Mouse (Mus musculus) neural tube, embryonic 15.5 days (tissue): ENCODE data around the gene Fbxw5. TPM values are rescaled to one million over a fixed set of nuclear protein-coding genes. Genes with fewer than 3 reads are reported as not detected.

Experiments
- ATAC-seq: fragments of 200-750 bp; cut with Nextera tagmentation; 2 replicates; pipeline ENCODE4 v1.8.0; 2017; ENCODE audit warnings: mild to moderate bottlenecking, moderate TSS enrichment, moderate library complexity; ENCODE audit not compliant: low FRiP score
- H3K27ac ChIP-seq: fragments of 300-500 bp; sonication (generic); replicated peaks from 2 replicates; pipeline ENCODE4 v1.5.1; 2015; ENCODE audit warnings: mild to moderate bottlenecking, inconsistent platforms
- H3K27me3 ChIP-seq: fragments of 300-500 bp; sonication (generic); replicated peaks from 2 replicates; pipeline ENCODE4 v1.6.1; 2015; ENCODE audit warnings: inconsistent platforms
- H3K36me3 ChIP-seq: fragments of 300-500 bp; sonication (generic); 2 replicates; pipeline ENCODE4 v1.6.1; 2015; ENCODE audit warnings: inconsistent platforms
- H3K4me1 ChIP-seq: fragments of 300-500 bp; sonication (generic); 2 replicates; pipeline ENCODE4 v1.6.1; 2015; ENCODE audit warnings: inconsistent platforms
- H3K4me2 ChIP-seq: fragments of 300-500 bp; sonication (generic); 2 replicates; pipeline ENCODE4 v1.6.1; 2015; ENCODE audit warnings: inconsistent platforms, mild to moderate bottlenecking, moderate library complexity
- H3K4me3 ChIP-seq: fragments of 300-500 bp; sonication (generic); replicated peaks from 2 replicates; pipeline ENCODE4 v1.5.1; 2015; ENCODE audit warnings: mild to moderate bottlenecking, inconsistent platforms
- H3K9ac ChIP-seq: fragments of 300-500 bp; sonication (generic); replicated peaks from 2 replicates; pipeline ENCODE4 v1.6.1; 2015; ENCODE audit warnings: mild to moderate bottlenecking, inconsistent platforms
- H3K9me3 ChIP-seq: fragments of 300-500 bp; sonication (generic); replicated peaks from 2 replicates; pipeline ENCODE4 v1.6.1; 2016; ENCODE audit warnings: inconsistent platforms
- WGBS: fragments of 180-500 bp; shearing (Covaris S2); methylation state at CpG from one replicate; pipeline ENCODE4 v1.1.7; 2015; ENCODE audit warnings: mixed read lengths; 5-methylcytosine and 5-hydroxymethylcytosine counted together
- polyA plus RNA-seq: library from polyadenylated mRNA; unstranded; fragments of >200 nt; fragmentation: Nextera tagmentation; extraction: Ambion mirVana; gene quantifications from 2 replicates; pipeline ENCODE4 v1.2.1, GENCODE M21; 2015

Fbxw5 gene
- polyA plus RNA-seq, 1 experiment from 2014 or later = 134 TPM

- WGBS = 90% methylated on average over 2 of the region's 2 CpGs
- Histone ChIP-seq H3K9ac (no peak overlapping the region), H3K4me3 (no peak overlapping the region), H3K36me3 (no peaks in the 10 kb centered on the region), H3K9me3 (no peaks in the 10 kb centered on the region), H3K27ac (no peak overlapping the region), H3K4me2 (no peak overlapping the region), H3K4me1 (peaks cover 20% of the 10 kb centered on the region), H3K27me3 (no peaks in the 10 kb centered on the region)
- ATAC-seq = no peak
Observed at GRCm38 (mm10) chr2:25465256-25465655, 35.3 kb upstream of the Fbxw5 start.

- Histone ChIP-seq H3K27me3 (no peaks in the 10 kb centered on the region), H3K4me3 (no peak overlapping the region), H3K4me1 (peaks cover 20% of the 10 kb centered on the region), H3K36me3 (no peaks in the 10 kb centered on the region), H3K9me3 (no peaks in the 10 kb centered on the region), H3K27ac (no peak overlapping the region), H3K9ac (no peak overlapping the region), H3K4me2 (no peak overlapping the region)
- no peak for ATAC-seq
- 55% methylated on average over 10 of the region's 10 CpGs for WGBS
Observed at GRCm38 (mm10) chr2:25465816-25466635, 34.5 kb upstream of the Fbxw5 start.

DNA sequence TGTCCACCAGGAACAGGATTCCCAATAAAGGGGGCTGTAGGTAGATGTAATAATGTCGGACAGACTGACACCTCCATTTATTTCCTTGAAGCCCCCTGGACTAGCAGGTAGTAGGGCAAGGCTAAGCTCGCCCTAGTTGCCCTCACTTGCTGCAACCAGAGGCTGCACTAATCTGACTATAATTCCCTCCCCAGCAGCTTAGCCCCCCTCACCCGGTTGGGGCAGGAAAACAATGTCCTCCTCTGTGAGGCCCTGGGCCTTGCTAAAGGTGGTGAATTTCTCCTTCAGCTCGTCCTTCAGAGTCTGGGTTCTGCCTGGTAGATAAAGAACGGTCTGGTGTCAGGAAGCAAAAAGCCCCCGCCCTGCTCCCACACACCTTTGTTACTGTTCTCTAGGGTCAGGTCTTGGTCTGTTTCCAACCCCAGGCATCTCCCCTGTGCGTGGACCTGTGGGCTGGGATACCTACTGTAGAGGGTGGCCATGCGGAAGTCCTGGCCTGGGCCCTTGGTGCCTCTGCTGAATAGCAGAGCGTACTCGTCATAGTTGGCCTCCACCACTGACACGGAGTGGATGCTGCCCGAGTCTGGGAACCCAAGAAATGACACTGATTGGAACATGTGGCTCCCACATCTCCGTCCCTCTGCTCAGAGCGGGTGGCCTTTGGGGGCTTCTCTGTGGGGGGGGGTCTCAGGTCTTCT, 32.8 kb upstream of the Fbxw5 start:
- no peak overlapping the region for H3K4me2 ChIP-seq
- H3K27ac ChIP-seq = no peak overlapping the region

DNA sequence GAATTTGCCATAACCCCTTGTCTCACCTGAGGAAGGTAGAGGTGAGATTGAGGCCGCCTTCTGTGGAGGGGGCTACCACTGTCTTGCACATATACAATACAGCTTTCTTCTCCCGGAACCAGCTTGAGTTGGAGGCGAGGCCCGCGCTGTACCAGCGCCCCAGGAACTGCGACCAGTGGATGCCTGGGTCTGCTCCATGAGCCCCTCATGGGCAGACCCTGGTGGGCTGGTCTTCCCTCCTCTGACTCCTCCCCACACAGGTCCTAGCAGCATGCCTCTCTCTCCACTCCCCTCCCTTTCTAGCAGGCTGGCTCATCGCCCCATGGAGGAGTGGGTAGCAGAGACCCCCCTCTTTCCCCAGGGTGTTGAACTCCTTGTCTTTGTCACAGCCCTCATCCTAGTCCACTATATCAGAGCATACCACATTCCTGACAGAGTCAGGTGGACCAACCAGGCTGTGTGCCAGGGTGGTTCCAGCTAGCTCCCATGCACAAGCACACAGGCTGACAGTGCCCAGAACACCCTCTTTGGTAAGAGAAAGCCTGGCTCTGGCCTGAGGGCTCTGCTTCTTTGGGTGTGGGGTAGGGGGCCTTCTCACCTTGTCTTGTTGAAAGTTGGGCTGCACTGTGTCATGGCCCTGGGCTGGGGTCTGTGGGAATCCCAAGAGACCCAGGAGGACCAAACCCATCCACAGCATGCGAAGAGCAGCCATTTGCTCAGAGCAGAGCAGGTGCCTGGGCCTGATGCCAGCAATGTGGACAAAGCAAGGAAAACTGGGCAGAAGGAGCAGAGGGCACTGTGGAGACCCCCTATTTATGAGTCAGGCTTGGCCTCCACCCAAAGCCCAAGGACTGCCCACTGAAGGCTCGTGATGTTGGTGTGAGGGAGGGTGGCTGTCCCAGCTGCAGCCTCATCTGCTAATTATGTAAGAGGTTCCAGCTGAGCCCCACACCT, 31.3 kb upstream of the Fbxw5 start:
- no peaks in the 10 kb centered on the region for H3K27me3 ChIP-seq
- H3K4me1 ChIP-seq = peaks cover 10% of the 10 kb centered on the region; the same call in 1 of the 2 replicates
- no peak overlapping the region for H3K4me3 ChIP-seq
- no peaks in the 10 kb centered on the region for H3K36me3 ChIP-seq
- H3K9ac ChIP-seq = no peak overlapping the region
- WGBS = 69% methylated on average over 10 of the region's 10 CpGs
- H3K27ac ChIP-seq = 0 out of 2 replicates have a peak overlapping the region, but pooled peaks have one; percentile 5
- H3K4me2 ChIP-seq = no peak overlapping the region
- no peaks in the 10 kb centered on the region for H3K9me3 ChIP-seq
- peak; percentile 58 for ATAC-seq

More for the DNA sequence above, 32.8 kb upstream of the Fbxw5 start:
- H3K9ac ChIP-seq = no peak overlapping the region
- no peaks in the 10 kb centered on the region for H3K9me3 ChIP-seq
- no peak for ATAC-seq
- no peaks in the 10 kb centered on the region for H3K36me3 ChIP-seq
- peaks cover 10% of the 10 kb centered on the region; the same call in 1 of the 2 replicates for H3K4me1 ChIP-seq
- WGBS = 81% methylated on average over 14 of the region's 14 CpGs
- H3K27me3 ChIP-seq = no peaks in the 10 kb centered on the region
- H3K4me3 ChIP-seq = no peak overlapping the region

DNA sequence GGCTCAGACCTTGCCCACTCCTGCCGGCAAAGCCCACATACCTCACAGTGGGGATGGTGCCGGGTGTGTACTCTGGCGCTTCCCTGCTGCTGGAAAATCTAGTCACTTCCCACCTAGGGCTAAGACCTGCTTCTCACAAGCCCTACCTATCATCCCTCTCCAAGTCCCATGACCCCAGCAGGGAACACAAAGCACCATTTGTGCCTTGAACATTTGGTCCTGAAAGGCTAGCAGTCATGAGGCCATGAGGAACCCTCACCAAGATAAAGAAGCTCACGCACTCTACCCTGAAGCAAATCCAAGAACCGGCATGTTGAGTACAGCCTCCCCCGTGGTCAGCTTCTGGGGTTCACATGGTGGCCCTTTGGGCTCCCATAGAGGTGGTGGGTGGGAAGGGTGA, 30.6 kb upstream of the Fbxw5 start, which contains the start of gene Ptgds:
Gene Ptgds, minus strand, starts transcription at position 78 of the 400 bp plus-strand sequence.
- Histone ChIP-seq H3K36me3 (no peaks in the 10 kb centered on the region), H3K27ac (0 out of 2 replicates have a peak within 1 kb of the TSS, but pooled peaks have one; percentile 5), H3K4me2 (no peak within 1 kb of the TSS), H3K9ac (no peak within 1 kb of the TSS), H3K4me3 (no peak within 1 kb of the TSS), H3K27me3 (no peaks in the 10 kb centered on the region), H3K4me1 (peaks cover 10% of the 10 kb centered on the region; the same call in 1 of the 2 replicates), H3K9me3 (no peaks in the 10 kb centered on the region)
- 65% methylated on average over 6 of the region's 6 CpGs for WGBS
- ATAC-seq = no peak

DNA sequence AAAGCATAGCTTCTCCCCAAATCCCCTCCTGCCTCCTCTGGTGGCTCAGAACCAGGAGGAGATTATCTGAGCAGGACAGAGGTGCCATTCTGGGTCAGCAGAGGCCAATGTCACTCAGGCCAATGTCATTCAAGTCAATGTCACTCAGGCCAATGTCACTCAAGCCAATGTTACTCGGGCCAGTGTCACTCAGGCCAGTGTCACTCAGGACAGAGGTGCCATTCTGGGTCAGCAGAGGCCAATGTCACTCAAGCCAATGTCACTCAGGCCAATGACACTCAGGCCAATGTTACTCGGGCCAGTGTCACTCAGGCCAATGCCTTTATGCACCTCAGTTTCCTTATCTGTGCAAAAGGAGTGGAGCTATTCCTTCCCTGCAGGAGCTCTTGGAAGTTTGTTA, 28.0 kb upstream of the Fbxw5 start:
- no peaks in the 10 kb centered on the region for H3K27me3 ChIP-seq
- ATAC-seq = no peak
- H3K9me3 ChIP-seq = no peaks in the 10 kb centered on the region
- whole genome bisulfite sequencing = 76% methylated on average over 2 of the region's 2 CpGs
- H3K9ac ChIP-seq = no peak overlapping the region
- no peak overlapping the region for H3K4me3 ChIP-seq
- H3K4me1 ChIP-seq = peaks cover 10% of the 10 kb centered on the region; the same call in 1 of the 2 replicates
- H3K4me2 ChIP-seq = no peak overlapping the region
- no peaks in the 10 kb centered on the region for H3K36me3 ChIP-seq
- no peak overlapping the region for H3K27ac ChIP-seq

- Histone ChIP-seq H3K4me3 (no peak overlapping the region), H3K4me1 (no peaks in the 10 kb centered on the region), H3K4me2 (no peak overlapping the region), H3K27me3 (no peaks in the 10 kb centered on the region), H3K9me3 (no peaks in the 10 kb centered on the region), H3K27ac (no peak overlapping the region), H3K9ac (no peak overlapping the region), H3K36me3 (no peaks in the 10 kb centered on the region)
- no peak for ATAC-seq
- WGBS = 86% methylated on average over 8 of the region's 8 CpGs
Observed at GRCm38 (mm10) chr2:25477541-25477940, 23.0 kb upstream of the Fbxw5 start.

DNA sequence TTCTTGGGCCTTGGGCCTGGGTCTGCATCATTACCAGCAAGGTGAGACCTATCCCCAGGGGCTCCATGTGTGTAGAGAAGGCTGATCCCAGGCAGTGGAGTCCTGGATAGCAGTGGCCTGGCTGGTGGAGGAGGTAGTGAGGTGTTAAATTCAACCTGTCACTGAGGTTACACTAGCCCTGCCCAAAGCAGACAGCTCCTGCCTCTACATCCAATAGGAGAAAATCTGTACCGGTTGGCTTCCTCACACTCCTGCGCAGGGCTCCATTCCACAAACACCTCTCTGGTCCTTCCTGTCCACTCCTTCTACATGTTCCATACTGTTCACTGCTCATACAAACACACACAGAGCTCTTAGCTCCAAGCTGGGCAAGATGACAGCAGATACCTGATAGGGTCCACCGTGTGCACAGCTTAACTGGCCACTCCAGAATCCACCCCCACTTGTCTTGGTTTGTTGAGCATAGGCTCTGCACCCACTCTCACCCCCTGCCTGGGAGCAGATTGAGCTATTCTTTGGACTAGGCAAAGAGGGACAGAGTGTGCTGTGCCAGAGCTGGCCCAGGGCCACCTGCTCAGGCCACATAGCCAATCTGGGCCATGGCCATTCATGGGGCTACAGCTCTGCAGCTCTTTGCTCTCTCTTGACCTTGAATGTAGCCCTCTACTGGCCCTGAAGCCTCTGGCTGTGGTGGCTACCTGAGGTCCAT, 22.4 kb upstream of the Fbxw5 start:
- Histone ChIP-seq H3K4me1 (no peaks in the 10 kb centered on the region), H3K27ac (no peak overlapping the region), H3K9me3 (no peaks in the 10 kb centered on the region), H3K4me3 (no peak overlapping the region), H3K9ac (no peak overlapping the region), H3K4me2 (no peak overlapping the region), H3K27me3 (no peaks in the 10 kb centered on the region), H3K36me3 (no peaks in the 10 kb centered on the region)
- ATAC-seq = no peak
- WGBS = 92% methylated on average over 3 of the region's 3 CpGs

GRCm38 (mm10) chr2:25479551-25480311, 20.8 kb upstream of the Fbxw5 start:
- Histone ChIP-seq H3K27me3 (no peaks in the 10 kb centered on the region), H3K36me3 (no peaks in the 10 kb centered on the region), H3K27ac (no peak overlapping the region), H3K4me1 (no peaks in the 10 kb centered on the region), H3K9ac (no peak overlapping the region), H3K9me3 (no peaks in the 10 kb centered on the region), H3K4me3 (no peak overlapping the region), H3K4me2 (no peak overlapping the region)
- 69% methylated on average over 10 of the region's 10 CpGs for WGBS
- no peak for ATAC-seq

DNA sequence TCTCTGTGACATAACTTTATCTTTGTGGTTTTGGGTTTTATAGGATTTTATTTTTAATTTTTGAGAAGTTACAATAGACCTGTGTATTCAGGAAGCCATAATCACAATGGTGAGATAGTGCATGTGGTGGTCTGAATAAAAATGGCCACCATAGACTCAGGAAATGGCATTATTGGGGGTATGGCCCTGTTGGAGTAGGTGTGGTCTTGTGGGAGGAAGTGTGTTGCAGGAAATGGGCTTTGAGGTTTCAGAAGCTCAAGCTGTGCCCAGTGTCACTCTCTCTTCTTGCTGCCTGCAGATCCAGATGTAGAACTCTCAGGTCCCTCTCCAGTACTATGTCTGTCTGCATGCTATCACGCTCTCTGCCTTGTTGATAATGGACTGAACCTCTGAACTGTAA, 20.0 kb upstream of the Fbxw5 start:
- Histone ChIP-seq H3K4me1 (no peaks in the 10 kb centered on the region), H3K27ac (no peak overlapping the region), H3K9me3 (no peaks in the 10 kb centered on the region), H3K4me2 (no peak overlapping the region), H3K9ac (no peak overlapping the region), H3K36me3 (no peaks in the 10 kb centered on the region), H3K27me3 (no peaks in the 10 kb centered on the region), H3K4me3 (no peak overlapping the region)
- ATAC-seq = no peak
- 94% methylated on average over 1 of the region's 1 CpGs for WGBS
